In genomic region chr13:38852868-38853267, GRCm38 (mm10) we compare ENCODE assay signal across 27 mouse cellular contexts.
DNase-seq lines count a peak whose midpoint lies in the region; ATAC-seq and TF ChIP-seq lines count a peak whose summit lies in the region.
"Had no signal": no experiment of that assay in that cellular context is flagged by ENCODE, and none has a peak within 500 bp of the region (broad histone marks: within the 10 kb centered on the region; RNA-seq: fewer than 3 reads in every experiment).

No protein-coding gene starts in this region.

- no peak for TF ChIP-seq CTCF in E14TG2a.4 (conservative IDR thresholded peaks at IDR 0.05; ENCODE audit: low read length)
- TF ChIP-seq CTCF in olfactory bulb, adult 2 months (IDR thresholded peaks at IDR 0.05; ENCODE audit: insufficient read depth, low read depth, low read length): no peak

- peaks cover 5% of the 10 kb centered on the region; the same call in 1 of the 2 replicates for H3K4me1 ChIP-seq in E14TG2a.4 (replicated peaks; ENCODE audit: low read depth, low read length)
- H3K4me1 ChIP-seq in olfactory bulb, adult 2 months (ENCODE audit: control insufficient read depth, insufficient read depth, low read length): peaks cover 11% of the 10 kb centered on the region
- no peaks in the 10 kb centered on the region for H3K4me1 ChIP-seq in midbrain, embryonic 15.5 days
- H3K4me1 ChIP-seq: embryonic facial prominence, embryonic 15.5 days; forebrain, embryonic 10.5 days; heart, embryonic 15.5 days; hindbrain, embryonic 13.5 days had no signal

- ATAC-seq in midbrain, embryonic 15.5 days (replicated peaks): no peak
- ATAC-seq: CD4-positive, CD25-positive, alpha-beta regulatory T cell, adult 4 months; forebrain, embryonic 14.5 days; hindbrain, postnatal 0 days; Patski had no signal

- 32% methylated on average over 9 of the region's 9 CpGs for WGBS in olfactory bulb, adult 2 months
- WGBS in midbrain, embryonic 15.5 days: 54% methylated on average over 9 of the region's 9 CpGs

- no peaks in the 10 kb centered on the region for H3K27me3 ChIP-seq in E14TG2a.4 (ENCODE audit: insufficient read depth, low read length)
- H3K27me3 ChIP-seq in midbrain, embryonic 15.5 days (replicated peaks): no peaks in the 10 kb centered on the region
- H3K27me3 ChIP-seq: embryonic facial prominence, embryonic 15.5 days; heart, embryonic 15.5 days; hindbrain, embryonic 13.5 days had no signal

- peak overlapping the region; percentile 93 for H3K27ac ChIP-seq in olfactory bulb, adult 2 months (ENCODE audit: insufficient read depth, low read depth, low read length)
- no peak overlapping the region for H3K27ac ChIP-seq in midbrain, embryonic 15.5 days
- H3K27ac ChIP-seq: embryonic facial prominence, embryonic 15.5 days; forebrain, embryonic 10.5 days; heart, adult 2 months; heart, embryonic 15.5 days; hindbrain, embryonic 13.5 days; hindbrain, postnatal 0 days had no signal

- peak; percentile 13 to 16 for DNase-seq in left cerebral cortex, postnatal 36 days (ENCODE audit: low spot score in 2 of 2)
- DNase-seq in left cerebral cortex, postnatal 10 days (ENCODE audit: extremely low spot score in 1 of 2, low spot score in 2 of 2): no peak
- DNase-seq in 416B (ENCODE audit: low read depth): peak; percentile 60
- no peak for DNase-seq in layer of hippocampus, postnatal 25 days (ENCODE audit: extremely low spot score in 1 of 2, low spot score in 1 of 2)
- DNase-seq: adrenal gland, adult 2 months; adrenal gland, postnatal 36 days; B cell, adult 2 months; cerebellum, adult 11 months; cerebellum, adult 8-10 months; cerebellum, postnatal 14 days; embryo, embryonic 11 days; gastrocnemius, postnatal 10 days; heart, adult 2 months; heart, postnatal 14 days had no signal

- peak overlapping the region; percentile 35; the same call in 1 of the 2 replicates for H3K4me3 ChIP-seq in E14TG2a.4 (replicated peaks; ENCODE audit: low read length)
- H3K4me3 ChIP-seq in olfactory bulb, adult 2 months (ENCODE audit: insufficient read depth, low read depth, low read length): no peak overlapping the region
- H3K4me3 ChIP-seq in midbrain, embryonic 15.5 days: no peak overlapping the region
- H3K4me3 ChIP-seq: embryonic facial prominence, embryonic 15.5 days; erythroblast, embryonic 14.5 days; forebrain, embryonic 10.5 days; heart, adult 2 months; heart, embryonic 15.5 days; hindbrain, embryonic 13.5 days had no signal

- no peaks in the 10 kb centered on the region for H3K36me3 ChIP-seq in E14TG2a.4 (ENCODE audit: insufficient read depth, low read length)
- H3K36me3 ChIP-seq in midbrain, embryonic 15.5 days (replicated peaks): no peaks in the 10 kb centered on the region
- H3K36me3 ChIP-seq: embryonic facial prominence, embryonic 15.5 days; forebrain, embryonic 10.5 days; heart, embryonic 15.5 days; hindbrain, embryonic 13.5 days had no signal

- no peak for TF ChIP-seq POLR2A in olfactory bulb, adult 2 months (IDR thresholded peaks at IDR 0.05; ENCODE audit: insufficient read depth, low read depth, low read length)

- intact Hi-C loops in left cerebral cortex, postnatal 36 days (cut with DNase I): loop anchor here (10.0 kb wide), 1 partner anchor 1902 kb away; no protein-coding TSS in a partner anchor
- intact Hi-C loops in left cerebral cortex, postnatal 10 days (cut with DNase I): no loop called here

- H3K9ac ChIP-seq in midbrain, embryonic 15.5 days: no peak overlapping the region
- H3K9ac ChIP-seq: embryonic facial prominence, embryonic 15.5 days; heart, embryonic 15.5 days; hindbrain, embryonic 13.5 days had no signal

- H3K4me2 ChIP-seq in midbrain, embryonic 15.5 days: no peak overlapping the region
- H3K4me2 ChIP-seq: embryonic facial prominence, embryonic 15.5 days; heart, embryonic 11.5 days; heart, embryonic 15.5 days; hindbrain, embryonic 13.5 days had no signal

- no peaks in the 10 kb centered on the region for H3K9me3 ChIP-seq in E14TG2a.4 (ENCODE audit: low read length)
- no peaks in the 10 kb centered on the region for H3K9me3 ChIP-seq in midbrain, embryonic 15.5 days
- H3K9me3 ChIP-seq: embryonic facial prominence, embryonic 15.5 days; forebrain, embryonic 10.5 days; heart, embryonic 15.5 days; hindbrain, embryonic 13.5 days had no signal

Comparison
In these comparisons a context has a peak if more than half of its experiments do, and no peak if none do; other contexts are left out.
1. DNase-seq: peak in left cerebral cortex, postnatal 36 days (2 of 2) and 416B (single experiment); none in left cerebral cortex, postnatal 10 days (0 of 2) and layer of hippocampus, postnatal 25 days (0 of 2).